Mouse (Mus musculus) cerebellum, adult 8-10 months (tissue): ENCODE results near the gene Tmem208.

ENCODE experiments used
- DNase-seq: peaks from one replicate; pipeline ENCODE4 v3.0.0; 2022

Tmem208 gene

DNA sequence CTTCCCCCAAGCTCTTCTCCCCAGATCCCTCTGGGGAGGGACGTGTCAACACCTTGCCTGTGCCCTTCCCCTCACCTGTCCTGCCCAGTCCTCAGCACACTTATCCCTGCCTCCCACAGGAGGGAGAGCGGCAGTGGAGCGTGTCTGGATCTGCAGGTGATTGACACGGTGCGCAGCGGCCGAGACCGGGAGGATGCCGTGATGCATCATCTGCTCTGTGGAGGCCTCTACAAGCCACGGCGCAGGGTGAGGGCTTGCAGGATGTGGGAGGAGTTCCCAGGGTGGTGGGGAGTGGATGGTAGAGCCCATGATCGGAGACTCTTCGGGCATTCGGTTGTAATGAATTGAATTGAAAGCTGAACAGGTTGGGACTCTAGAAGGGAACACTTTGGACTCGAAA is 33.1 kb downstream of the Tmem208 start:
- DNase-seq: no peak

DNA sequence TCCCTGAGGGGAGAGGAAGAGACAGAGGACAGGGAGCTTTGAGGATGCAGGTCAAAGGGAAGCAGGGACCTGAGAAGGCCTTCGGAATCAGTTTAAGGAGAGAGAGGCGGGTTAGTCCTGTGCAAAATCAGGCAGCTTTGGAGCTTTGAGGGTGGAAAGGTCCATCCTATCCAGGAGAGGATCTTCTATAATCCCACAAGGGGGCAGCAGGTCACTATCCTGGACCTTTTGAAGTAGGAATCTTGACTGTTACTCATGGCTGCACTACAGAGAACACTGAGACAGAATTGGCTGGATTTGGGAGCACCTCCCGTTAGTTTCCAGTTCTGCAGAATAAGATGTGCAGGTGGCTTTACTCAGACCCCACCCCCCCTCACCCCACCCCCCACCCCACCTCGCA is 33.5 kb downstream of the Tmem208 start:
- DNase-seq: no peak

DNA sequence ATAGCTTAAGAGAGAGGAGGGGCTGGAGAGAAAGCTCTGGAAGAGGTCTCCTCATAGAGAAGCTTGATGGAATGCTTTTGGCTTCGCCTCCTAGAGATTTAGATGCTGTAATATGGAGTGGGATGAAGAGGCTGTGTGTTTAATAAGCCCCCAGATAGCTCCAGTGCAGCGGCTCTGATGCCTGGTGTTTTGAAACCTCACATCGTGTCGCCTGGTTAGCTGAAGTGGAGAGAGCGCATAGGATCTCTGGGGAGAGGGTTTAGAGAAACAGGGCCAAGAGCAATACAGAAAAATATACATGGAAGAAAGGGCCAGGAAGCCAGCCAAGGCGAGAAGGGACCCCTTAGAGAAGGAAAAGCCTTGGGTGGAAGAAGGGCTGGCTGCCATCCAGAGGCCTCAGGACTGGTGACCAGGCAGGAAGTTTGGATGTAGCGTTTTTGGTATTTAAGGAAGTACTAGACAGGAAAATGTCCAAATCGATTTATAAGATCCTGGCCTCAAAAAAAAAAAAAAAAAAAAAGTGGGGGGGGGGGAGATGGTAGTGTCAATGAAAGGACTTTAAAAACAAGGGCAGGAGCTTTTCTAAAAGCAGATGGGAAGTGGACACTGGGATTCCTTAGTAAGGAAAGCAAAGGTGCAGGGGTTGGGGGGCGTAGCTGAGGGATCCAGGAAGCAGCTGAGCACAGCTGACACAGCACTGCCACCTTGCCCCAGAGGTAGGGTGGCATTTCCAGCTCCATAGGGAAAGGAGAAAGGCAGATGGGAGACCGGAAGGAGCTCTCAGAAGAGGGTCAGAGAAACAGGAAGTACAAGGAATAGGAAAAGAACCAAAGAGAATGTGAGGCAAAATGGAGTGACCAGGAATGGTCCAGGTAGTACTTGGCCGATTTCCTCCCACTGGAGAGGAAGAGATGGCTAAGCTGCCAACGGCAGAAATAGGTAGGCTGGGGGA is 35.9 kb downstream of the Tmem208 start:
- DNase-seq: no peak

DNA sequence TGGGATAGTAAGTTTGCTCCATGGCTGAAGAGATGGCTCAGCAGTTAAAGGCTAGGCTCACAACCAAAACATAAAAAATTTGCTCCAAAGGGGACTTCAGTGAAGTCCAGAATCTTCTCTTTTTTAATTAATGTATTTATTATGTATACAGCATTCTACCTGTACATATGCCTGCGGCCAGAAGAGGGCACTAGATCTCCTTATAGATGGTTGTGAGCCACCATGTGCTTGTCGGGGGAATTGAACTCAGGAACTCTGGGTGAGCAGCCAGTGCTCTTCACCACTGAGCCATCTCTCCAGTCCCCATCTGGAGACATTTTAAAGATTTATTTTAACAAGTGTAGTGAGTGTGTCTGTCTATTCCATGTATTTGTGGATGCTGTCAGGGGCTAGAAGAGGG is 41.0 kb downstream of the Tmem208 start:
- no peak for DNase-seq

DNA sequence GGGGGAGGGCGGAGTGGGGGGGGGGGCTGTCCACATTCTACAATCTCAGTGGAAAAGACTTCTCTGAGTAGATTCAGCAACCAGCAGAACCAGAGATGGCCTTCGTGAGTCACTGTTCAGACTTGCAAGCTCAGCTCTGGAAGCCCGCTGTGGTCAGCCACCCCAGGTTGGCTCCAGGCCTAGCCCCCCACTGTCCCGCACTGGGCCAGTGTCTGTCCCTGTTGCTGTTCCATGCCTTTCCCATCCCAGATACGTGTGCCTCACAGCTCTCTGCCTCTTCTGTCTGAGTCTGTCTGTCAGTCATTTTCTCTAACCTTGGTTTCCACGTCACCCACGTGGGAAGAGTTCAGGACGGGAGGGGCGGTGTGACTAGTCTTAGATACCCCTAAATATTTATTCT is 46.3 kb downstream of the Tmem208 start:
- no peak for DNase-seq

DNA sequence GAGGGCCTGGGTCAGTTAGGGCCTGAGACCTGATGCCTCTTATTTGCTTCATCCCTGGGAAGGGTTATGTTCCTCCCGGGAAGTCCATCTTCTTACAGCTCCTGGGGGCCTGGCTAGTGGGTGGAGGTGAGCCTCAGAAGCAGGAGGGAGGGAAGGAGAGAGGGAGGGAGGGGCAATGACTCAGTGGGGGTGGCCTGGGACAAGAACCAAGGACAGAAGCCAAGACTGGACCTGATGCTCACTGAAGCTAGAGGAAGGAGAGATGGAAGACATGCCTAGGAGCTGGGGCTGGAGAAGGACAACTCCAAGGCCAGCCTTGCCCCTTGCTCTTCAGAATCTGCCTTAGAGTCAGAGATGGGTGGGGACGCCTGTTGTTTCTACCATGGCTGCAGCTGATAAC is 46.9 kb downstream of the Tmem208 start, which contains the start of gene Plekhg4:
Plekhg4 (plus strand) TSS at position 243 of the 400 bp plus-strand sequence.
- DNase-seq: no peak

DNA sequence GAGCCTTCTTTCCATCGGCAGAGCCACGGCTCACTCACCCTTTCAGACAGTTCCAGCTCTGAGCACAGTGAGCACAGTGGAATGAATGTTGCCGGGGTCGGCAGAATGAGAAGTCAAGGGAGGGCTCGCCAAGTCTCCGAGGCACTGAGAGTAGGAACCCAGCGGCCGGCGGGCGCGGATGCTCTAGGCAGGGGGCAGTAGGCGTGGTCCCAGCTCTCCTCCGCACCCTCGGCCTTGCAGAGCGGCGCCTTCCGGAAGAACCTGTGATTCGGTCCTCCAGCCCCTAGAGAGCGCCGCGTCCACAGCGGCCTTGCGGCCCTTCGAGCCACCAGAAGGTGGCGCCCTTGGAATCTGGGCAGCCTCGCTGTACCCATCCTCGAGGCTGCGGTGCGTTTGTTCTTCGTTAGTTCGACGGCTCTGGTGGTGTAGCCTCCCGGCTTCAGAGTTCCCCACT is 48.4 kb downstream of the Tmem208 start:
- no peak for DNase-seq

DNA sequence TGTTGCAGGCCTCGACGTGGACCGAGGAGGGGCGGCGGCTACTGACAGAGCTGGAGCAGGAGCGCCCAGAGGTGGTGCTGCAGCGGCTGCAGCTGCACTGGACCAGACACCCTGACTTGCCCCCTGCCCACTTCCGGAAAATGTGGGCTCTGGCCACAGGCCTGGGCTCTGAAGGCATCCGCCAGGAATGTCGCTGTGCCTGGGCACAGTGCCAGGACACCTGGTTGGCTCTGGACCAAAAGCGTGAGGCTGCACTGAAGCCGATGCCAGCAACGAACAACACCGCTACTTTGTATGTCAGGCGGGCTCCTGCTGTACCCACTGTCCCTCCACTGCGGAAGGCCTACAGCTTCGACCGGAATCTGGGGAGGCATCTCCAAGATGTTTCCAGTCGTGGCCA is 52.5 kb downstream of the Tmem208 start:
- no peak for DNase-seq

DNA sequence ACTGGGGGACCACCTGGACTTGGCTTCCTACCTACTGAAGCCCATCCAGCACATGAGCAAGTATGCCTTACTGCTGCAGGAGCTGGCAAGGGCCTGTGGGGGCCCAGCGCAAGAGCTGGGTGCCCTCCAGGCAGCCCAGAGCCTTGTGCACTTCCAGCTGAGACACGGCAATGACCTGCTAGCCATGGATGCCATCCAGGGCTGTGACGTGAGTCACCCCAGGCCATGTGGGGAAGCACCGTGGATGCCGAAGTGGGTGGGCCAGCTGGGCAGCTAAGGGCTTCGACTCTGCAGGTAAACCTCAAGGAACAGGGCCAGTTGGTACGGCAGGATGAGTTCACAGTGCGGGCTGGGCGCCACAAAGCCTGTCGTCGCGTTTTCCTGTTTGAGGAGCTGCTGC is 54.2 kb downstream of the Tmem208 start:
- no peak for DNase-seq

DNA sequence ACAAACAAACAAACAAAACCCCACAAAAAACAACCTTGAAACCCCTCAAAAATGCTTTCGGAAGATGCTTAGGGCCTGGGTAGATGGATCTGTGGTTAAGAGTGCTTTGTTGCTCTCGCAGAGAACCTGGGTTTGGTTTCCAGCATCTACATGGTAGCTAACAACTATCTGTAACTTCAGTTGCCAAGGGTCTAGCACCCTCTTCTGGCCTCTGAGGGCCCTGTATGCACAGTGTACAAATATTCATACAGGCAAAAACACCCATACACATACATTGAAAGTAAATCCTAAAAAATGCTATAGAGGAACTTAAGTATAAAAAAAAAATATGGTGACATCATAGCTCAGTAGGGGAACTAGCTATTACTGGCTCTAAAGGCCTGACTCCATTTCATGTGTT is 57.9 kb downstream of the Tmem208 start:
- DNase-seq: no peak
